Mouse (Mus musculus): ENCODE data around the gene Ubl7.

The Ubl7 gene

DNA sequence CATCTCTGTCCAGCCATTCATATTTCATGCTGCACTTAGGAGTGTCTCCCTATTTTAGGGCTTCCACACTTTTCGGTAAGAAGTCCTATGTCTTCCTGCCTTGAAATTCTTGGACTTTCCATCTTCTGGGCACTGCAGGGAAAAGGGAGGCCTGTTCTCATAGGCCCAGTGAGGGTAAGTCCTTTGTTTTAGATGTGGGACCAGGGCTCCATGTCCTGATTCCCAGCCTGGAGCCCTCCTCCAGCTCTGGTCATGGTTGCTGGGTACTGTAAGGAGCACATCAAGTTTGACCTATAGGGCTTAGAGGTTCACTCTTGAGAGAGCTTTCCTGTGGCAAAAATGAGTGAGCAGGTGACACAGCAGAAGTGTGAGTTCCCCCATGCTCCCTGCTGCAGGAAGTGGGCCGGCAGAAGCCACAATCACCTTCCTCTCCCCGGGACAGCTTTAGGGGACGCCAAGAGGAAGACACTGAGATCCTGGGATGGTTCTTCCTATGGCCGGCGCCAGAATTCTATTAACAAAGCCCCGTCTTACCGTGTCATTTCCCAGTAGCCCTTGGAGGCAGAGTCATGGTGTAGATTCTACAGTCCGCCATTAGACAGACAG is 57.5 kb downstream of the Ubl7 start:
- no peak for DNase-seq

DNA sequence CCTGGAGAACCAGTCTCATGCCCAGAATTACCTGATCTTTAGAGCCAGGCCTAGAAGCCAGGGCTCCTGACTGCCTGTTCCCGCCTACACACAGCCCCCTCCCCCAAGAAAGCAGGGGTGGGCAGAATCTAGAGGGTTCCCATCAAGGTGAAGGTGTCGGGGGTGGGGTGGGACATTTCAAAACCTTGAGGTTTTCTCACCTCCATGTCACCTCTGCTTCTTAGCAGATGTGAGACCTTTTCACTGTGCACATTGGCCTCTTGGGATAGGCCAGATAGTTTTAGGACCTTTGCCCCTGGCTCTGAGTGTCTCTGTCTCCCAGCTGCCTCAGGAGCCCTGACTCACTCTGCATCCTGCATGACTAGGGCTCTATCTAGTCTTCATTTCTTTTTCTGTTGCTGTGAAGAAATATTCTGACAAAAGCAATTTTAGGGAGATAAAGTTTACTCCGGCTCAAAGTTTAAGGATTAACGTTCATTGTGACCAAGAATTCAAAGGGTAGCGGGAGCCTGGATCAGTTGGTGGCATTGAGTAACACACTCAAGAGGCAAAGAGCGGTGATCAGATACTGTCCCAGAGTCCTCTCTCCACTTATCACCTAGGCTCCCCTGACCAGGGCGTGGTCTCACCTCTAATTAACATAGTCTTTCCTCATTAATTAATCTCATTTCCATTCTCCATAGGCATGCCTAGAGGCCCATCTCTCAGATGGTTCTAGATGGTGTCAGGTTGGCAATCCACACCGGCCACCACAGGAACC is 58.2 kb downstream of the Ubl7 start:
- no peak for DNase-seq

DNA sequence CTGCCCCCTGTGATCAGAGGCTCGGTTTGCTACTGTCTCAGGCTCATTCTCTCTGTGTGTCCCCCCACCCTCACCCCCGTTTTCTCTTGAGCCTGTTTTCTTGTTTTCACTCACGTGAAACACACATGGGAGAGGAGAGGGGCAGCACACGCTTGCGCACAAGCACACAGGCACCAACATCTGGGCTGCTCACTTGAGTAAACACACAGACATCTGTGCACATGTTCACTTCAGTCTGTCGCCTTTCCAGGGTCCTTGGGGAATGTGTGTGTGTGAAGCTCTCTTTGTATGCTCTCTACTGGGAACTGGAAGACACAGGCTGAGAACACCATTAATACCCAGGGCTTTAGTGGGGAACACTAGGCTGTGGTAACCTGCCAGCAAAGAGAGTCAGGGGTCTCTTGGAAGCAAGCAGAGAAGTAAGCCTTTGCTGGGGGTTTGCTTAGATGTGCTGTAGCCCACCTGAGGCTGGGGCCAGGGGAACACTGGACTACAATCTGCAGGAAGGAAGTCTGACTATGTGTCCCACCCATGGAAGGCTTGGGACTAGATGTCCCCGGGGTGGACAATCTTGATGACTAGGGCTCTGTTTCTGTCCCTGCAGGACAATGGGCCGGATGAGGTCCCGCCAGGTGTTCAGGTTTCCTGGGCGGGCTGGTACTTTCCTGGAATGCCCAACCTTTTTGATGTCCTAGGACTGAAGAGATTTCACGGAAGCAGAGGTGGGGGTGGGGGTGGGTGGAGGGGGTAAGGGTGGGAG is 59.1 kb downstream of the Ubl7 start:
- DNase-seq = peak; percentile 64 to 82

DNA sequence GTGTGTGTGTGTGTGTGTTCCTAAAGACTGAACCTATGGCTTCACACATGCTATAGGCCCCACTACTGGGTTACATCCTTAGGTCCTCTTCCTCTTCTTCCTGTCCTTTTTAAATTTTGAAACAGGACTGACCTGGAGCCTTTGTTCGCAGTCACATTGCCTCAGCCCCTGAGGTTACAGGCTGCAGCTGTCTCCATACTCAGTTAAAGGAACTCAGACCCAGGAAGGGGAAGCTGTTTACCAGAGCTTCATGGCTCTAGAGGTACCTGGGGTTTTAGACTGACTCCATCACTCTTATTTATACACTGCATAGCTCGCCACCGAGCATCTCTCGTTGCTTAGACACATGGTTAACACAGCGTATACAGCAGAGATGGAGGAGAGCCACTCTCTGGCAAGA is 60.6 kb downstream of the Ubl7 start:
- no peak for DNase-seq

DNA sequence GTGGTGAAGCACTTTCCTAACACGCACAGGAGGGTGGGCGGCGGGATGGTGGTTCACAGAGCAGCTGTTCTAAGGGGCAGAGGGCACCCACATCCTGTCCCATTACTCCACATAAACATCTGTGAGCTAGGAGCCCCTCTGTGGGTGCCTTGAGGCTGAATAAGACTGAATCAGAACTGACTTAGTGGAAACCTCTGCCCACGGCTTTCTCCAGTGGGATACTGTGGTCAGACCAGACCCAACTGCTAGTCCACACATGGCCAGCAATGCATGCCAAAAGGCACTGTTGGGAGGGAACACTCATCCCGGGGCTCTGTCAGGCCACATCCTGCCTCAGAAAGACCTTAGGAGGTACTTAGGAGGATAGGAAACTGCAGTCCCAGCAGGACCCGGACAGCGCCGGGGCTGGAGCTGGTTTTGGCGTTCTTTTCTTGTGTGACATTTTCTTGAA is 61.4 kb downstream of the Ubl7 start:
- no peak for DNase-seq

DNA sequence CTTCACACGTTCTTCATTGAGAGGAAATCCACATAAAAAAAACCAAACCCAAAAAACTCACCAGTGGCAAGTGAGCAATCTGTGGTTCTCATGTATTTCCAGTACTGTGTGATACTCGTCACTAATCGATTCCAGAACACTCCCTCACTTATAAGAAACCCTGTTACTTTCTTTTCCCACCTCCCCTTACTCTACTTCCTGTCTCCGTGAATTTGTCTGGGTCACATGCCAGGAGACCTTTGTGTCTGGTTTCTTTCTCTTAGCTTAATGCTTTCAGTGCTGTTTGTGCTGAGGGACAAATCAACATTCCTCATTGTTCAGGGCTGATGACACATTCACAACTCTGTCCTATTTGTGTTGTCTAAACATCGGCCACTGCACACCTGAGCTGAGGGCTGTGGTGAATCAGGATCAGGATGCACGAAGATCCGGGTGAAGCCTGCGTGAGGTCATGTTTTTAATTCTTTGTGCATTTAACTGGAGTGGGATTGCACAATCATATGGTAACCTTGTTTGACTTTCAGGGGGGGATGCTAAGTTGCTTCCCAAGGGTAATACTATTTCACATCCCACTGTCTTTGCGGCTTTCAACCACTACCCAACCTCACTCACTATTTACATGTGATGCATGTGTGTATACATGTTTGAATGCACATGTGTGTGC is 62.1 kb downstream of the Ubl7 start:
- DNase-seq = no peak

DNA sequence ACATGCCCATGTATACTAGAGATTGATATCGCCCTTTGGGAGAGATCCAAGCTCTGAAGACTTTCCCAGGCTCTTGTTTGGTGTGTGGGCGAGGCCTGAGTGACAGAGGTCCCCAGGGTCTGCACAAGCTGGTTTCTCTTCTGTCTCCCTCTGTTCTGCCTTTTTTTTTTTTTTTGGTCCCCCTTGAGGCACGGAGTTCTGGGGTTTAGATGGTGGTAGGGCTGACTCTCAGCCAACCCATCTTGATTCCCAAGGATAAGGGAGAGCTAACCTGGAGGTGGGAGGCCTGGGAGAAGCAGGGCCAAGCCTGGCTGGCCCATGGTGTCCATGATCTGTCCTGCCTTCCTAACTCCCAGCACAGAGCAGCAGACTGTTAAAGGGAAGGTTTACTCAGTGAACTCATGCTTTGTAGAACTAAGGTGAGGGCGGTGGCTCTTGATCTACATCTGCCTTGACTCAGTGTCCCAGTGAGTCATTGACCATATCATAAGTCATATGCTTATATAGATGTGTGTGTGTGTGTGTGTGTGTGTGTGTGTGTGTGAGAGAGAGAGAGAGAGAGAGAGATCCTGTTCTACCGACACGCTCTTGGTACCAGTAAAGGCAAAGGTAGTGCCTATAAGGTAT is 62.8 kb downstream of the Ubl7 start:
- DNase-seq = no peak

DNA sequence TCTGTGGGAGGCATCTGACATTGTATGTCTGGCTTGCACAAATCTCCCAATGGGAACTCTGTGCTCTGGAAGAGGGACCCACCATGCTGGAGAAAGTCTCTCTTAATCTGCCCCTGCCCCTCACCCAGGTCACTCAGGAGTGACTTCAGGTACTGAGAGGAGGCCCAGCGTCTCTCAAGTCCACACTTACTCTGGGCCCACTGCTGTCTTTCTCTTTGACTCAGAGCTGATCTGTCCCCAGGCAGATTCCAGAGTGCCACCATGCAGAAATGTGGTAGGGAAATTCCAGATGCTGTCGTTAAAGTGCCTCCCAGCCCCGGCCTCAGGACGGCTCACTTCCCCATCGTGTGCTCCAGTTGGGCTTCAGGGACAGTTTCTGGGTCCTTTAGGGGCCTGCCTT is 63.4 kb downstream of the Ubl7 start:
- no peak for DNase-seq

DNA sequence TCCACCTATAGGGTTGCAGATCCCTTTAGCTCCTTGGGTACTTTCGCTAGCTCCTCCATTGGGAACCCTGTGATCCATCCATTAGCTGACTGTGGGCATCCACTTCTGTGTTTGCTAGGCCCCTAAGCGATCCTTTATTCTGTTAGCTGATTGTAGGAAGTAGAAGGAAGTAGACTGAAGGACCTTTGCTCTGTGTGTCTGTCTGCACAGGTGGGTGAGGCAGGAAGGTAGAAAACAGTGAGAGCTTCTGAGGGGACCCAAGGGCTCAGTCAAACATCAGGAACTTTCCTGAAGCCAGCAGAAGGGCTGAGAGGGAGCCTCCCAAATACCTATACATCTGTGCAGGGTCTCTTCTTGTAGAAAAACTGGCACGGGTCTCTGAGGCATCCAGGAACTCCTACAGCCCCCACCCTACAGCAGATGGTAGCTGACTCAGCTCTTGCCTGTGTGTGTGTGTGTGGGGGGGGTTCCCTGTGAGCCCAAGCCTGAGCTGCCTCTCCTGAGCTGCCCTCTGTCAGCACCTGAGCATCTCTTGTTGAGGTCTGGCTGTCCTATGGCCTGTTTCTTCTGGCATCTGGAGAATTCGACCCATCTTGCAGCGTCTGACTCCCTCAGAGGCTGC is 64.5 kb downstream of the Ubl7 start:
- no peak for DNase-seq

DNA sequence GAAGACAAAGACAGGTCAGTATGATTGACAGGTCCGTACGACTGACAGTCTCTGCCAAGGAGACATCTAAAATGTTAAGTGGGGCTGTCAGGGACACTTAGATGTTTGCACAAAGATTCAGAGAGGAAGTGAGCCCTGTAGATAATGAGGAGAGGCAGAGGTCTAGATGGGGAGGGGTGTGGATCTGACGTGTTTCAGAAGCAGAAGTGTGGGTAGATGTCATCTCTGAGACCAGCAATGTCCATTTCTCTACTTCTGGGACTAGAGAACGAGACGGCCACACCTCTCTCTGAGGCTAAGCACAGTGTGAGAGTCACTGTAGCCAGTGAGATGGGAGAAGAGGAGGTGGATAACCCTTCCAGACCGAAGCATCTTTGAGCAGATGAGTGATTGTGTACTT is 67.2 kb downstream of the Ubl7 start:
- no peak for DNase-seq

DNA sequence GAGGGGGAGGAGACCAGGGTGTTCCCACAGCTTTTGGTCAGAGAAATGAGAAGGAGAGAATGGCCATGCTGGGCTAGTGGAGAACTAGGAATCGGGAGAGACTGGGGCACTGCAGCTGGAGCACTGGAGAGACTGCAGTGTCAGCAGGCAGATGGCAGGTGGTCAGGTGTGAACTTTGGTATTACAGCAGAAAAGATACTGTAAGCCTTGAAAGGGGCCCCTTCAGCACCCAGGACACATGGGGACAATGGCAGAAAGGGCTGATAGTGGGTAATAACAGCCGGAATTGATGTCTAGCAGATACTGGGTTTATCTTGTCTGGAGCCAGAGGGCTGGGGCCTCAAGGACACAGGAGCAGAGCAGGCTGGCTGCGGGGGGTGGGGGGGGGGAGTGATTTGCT is 68.1 kb downstream of the Ubl7 start:
- no peak for DNase-seq

All from lung, adult 18-20 months (tissue).